Mouse (Mus musculus) retina, adult 2 months (tissue): ENCODE results near the gene Vars2.

Experiments used
- DNase-seq: peaks from one replicate; pipeline ENCODE4 v3.0.0-alpha.2; 2012; ENCODE audit warnings: low read depth, low spot score

Vars2 gene

DNA sequence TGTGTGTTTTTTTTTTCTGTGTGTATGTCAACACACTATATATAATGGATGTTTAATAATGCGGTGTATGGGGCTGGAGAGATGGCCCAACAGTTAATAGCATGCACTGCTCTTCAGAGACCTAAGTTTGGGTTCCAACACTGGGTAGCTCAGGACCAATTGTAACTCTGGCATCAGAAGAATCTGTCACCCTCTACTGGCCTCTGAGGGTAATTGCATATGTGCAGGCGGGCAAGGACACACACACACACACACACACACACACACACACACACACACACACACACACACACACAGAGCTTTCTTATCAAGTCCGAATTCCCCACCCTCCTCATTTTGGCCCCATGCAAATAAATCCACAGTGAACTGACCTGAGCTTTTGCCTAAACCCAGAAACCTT is 32.2 kb downstream of the Vars2 start:
- no peak for DNase-seq

DNA sequence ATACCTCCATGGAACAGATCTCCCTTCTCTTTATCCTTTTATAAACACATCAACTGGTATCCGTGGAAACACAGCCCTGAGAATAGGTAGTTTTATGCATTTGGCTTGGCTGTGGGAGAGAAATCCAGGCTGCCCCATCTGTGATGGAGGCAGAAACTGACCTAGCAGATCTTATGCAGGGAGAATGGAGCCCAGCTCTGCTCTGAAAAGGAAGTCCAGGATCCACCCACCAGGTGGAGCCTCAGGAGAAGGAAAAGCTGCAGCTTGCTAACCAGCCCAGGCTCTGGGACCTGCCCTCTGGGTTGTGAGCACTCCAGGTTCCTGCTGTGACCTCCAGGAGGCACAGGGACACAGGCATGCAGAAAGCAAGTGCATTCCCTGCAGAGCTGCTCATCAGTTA is 33.4 kb downstream of the Vars2 start:
- no peak for DNase-seq

DNA sequence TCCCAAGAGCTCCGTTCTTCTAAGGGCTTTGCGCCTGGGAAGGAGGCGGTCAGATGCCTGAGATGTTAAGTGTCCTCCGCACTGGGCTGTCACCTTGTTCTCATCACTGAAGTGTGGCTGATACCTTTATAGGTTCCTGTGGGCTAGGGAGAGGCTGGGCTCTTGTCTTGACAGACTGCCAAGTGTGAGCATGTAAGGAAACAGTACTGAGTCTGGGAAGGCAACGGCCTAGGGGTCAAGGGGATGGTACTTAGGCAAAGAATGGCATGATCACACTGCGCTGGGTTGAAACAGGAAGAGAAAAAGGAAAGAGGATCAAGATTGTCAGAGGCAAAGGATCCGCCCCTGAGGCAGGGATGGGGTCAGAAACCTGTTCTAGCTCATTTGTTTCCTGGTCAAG is 40.9 kb downstream of the Vars2 start, which contains the start of gene Gm9573:
Gene Gm9573 (minus strand): TSS at position 101 of the 400 bp plus-strand sequence.
- no peak for DNase-seq

DNA sequence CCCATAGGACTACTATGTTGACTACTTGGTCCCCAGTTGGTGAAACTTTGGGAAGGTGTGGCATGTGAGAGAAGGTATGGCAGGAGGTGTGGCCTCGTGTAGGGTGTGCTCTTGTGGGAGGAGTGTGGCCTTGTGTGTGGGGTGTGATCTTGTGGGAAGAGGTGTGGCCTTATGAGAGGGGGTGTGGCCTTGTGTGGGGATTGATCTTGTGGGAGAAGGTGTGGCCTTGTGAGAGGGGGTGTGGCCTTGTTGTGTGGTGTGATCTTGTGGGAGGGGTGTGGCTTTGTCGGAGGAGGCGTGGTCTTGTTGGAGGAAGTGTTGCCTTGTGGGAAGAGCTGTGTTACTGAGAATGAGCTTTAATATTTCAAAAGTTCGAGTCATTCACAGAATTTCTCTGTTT is 50.3 kb downstream of the Vars2 start:
- DNase-seq: no peak
